Mouse (Mus musculus) left cerebral cortex, adult 18-20 months (tissue): ENCODE results near the gene Zfp503. TPM values are rescaled to one million over a fixed set of nuclear protein-coding genes. Genes with fewer than 3 reads are reported as not detected.

Experiments
- DNase-seq, 2 experiments: peaks; one replicate each; pipeline ENCODE4 v3.0.0; 2021 to 2022; ENCODE audit warnings: low spot score in 2 of 2, mixed read lengths in 1 of 2
- total RNA-seq, 2 experiments: library from RNA; stranded (reverse); gene quantifications; 2 replicates each; pipeline ENCODE4 v1.2.3; 2021

The Zfp503 gene
- total RNA-seq, 2 experiments from 2014 or later, result 3.9 to 4.5 TPM

DNA sequence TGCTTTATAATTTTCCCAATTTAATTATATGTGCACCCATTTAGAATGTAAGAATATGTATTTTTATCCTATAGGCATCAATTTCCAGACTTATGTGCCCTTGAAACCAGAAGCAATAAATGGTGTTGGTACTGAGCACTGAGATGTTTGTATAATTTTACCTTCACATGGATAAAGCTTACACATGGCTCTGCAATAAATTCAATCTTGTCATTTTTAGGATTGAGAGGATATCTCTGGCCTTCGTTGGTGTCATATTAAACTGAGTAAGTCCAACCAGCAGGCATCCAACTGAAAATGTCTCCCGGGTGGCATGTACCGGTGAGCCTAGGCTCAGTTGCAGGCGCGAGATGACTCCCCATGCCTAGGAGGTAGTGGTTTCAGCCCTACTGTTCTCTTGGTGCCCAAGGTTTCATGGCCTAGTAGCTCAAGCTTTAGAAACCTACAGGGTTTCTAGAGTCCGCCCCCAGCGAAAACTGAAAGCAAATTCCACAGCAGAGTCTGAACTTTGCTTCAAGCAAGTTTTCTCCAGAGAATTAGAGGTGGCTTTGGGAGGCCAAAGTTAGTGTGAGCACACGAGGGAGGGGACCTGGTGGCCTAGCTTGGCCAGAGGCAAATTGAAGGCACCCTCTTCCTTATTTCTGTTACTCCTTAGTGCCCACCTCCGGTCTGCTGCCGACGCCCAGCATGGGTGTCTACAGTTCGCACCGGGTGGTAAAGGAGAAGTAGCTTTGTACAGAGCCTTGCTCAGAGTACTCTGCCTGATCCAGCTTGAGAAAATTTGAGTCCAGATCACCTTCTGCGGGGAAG, 4.1 kb upstream of the Zfp503 start:
- DNase-seq, result no peak

DNA sequence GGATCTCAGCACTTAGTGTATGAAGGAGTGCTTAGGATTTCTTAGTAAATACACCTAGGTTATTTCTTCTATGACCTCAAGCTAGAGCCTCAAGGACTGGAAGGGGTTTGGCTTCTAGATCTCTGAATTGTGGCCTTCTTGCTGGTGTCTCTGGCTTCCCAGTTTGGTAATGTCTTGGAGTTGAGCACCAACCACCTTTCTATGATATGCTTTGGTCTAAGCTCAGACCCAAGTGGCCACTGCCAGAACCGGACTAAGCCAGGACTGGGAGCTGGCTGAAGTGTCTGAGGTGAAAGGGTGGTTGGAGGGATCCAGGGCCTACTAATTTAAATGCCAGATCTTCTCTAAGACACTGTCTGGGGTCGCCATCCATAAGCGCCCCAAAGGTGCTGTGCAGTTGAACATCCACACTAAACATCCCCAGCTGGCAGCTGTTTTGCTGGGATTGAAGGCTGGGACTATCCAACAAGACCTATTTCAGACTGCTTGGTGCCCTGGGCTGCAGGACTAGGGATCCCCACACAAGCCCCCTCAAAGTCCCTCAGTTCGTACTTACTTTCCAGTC, 3.0 kb upstream of the Zfp503 start:
- DNase-seq, result no peak

DNA sequence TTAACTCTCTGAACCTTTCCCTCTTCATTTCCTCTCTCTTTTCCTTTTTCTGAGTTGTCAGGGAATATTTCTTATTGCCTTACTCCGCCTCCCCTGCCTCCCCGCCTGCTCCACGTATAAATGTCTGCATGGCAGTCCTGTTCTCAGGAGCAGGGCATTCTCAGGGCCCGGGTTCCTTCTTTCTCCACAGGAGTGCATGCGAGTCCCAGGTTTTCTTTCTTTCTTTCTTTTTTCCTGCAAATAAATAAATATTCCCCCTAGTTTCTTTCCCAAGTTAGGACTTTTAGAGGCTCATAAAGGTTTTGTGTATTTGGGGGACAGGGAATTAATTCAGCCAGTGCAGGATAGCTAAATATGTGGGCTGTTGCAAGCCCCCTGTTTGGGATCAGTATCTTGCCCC, 2.5 kb upstream of the Zfp503 start:
- no peak for DNase-seq

DNA sequence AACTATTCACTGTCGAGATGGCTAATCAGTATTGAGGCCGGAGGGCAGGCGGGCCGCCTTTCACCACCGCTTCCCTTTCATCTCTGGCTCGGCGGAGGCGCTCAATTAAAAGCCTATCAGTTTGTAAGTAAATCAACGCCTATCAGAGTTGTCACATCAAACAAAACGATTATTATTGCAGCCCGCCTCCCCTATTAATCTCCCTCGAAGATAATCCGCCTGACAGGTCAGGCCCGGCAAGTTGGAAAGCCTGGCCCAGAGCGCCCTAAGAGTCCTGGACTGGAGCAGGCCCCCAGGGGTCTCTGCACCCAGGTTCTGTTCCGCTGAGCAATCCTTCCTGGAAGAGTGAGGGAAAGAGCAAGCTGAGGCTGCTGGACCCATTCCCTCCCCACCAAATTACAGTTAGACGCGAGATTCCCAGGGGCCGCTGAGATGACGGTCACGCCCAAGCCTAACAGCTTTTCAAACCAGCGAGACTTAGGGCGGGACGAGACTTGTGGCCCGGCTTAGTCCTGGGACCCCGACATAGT, 1.9 kb upstream of the Zfp503 start:
- DNase-seq, result no peak

DNA sequence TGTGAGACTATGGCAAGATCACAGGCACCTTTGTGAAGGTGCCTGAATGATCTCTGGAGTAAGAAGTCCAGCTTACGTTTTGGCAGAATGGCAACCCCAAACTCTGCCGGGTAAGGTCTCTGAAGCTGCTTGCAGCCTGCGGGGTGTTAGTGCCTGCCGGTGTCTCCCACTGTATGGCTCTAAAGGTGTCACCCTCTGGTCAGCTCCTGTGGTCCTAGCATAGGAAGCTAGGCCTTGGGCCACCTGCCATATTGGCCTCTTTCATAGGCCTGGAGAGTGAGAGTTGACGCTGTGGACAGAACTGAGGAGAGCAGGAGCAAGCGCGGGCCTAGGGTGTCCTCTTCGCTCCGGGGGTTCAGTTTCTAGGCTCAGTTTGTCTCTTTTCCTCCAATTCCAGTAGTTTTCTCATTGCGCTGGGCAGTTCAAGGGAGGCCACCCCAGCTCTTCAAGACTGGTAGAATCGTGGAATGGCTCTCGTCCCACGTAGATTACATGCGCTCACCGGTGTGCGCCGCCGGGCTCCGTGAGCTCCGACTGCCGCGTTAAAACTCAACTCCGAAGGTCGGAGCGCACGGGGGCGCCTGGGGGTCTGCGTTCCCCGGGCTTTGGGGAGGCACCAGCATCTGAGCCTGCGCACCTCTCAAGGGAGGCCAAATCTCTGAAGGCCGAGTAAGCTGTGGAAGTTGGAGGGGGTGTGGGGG, 1.1 kb upstream of the Zfp503 start:
- DNase-seq, result no peak

DNA sequence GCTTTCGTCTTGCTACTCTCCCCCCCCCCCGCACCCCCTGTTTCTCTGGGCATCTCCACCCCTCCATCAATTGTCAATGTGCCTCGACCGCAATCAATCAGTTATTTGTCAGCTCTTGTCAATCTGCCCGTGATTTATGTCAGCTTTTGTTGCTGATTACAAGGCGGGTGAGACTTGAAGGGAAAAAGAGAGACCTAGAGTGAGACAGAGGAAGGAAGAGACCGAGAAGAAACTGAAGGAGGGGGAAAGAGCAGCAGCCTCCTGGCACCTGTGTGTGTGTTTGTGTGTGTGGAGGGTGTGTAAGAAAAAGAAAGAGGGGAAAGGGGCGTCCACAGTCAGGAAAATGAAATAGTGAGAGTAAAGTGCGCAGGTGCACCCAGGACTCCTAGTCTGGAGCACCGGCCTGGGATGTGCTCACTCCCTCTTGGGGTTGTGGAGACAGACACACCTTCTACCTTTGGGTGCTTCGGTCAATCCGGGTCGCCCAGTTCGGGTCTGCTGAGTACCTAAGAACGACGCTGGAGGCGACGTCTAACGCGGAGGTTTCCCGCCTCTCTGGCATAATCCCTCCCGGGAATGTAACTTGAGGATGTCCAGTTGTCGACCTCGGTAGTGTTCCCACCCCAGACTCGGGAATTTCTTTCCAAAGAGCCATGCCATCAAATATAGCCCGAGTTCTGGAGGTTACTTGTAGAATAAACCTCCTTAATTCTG, 667 bp downstream of the Zfp503 start:
- DNase-seq, result peak in 1 of 2 experiments; percentile 8

DNA sequence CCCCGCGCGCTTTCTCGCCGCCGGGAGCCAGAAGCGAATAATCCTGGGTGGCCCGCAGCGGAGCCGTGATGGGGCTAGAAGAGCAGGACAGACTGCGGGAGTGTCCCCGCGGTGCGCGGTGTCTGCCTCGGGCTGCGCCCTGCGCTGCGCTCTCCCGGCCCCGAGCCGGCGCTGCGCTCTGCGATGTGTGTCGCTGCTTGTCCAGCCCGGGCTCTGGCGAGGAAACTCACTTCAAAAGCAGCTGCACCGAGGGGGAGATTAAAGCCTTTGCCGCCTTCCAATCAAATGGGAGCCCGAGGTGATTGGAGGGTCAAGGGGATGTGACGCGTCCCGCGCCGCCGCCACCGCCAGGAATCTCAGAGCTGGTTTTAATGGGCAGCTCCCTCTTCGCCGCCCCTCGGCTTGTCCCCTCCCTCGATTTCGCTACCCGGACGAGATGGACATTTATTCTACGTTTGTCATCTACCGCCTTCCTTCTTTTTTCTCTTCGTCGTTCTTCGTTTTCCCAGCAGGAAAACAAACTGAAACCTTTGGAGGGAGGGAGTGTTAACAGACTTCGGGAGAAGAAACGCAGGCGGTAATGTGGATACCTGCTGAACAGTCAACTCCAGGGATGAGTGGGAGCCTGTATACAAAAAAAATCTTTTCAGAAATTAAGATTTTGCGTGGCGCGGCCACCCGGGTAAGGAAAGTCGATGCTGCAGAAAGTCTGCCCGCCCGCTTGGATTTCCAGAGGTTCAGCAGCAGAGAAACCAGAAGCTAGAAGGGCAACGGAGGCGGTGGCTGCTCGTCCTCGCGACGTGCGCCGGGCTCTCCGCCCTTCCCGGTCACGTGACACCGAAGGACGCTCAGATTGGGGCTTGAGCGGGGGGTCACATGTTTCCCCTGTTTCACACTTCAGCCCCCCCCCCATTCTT, 1.5 kb downstream of the Zfp503 start:
- DNase-seq, result peak; percentile 87

DNA sequence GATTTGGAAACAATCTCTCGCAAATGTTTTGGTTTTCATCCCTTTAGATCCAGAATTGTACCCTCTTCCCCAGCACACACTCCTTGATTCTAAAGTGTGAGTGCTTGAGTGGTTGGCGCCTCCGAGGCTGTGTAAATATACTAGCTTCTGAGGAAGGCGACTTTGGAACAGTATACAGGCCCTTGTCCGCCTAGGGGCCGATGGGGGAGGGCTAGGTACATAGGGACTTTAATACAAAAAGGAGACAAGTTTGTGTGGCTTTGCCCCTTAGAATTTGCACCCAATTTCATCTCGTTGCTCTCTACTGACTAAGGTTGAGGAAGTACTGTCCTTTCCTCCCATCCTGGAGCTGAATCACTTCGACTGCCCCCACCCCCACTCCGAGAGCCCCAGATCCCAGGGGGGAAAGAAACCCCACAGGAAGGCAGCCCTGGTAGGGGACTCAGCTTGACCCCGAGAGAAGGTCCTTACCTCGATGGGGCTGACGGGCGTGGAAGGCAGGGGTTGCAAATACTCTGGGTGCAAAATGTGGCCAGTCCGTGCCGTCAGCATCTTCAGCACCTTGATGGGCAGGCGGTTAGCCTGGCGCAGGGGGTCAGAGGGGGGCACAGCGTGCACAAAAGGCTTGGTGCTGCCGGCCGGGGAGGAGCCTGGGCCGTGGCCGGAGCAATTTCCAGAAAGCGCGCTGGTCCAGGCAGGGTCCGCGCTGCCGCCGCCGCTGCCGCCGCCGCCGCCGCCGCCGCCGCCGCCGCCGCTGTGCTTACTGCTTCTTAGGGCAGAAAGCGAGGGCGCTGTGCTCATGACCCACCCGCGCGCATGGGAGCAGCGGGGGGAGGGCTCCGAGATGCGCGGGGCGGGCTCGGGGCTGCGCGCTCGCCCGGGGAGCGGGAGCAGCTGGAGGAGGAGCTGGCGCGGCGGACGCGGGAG, 2.4 kb downstream of the Zfp503 start:
- peak in 1 of 2 experiments; percentile 8 for DNase-seq

DNA sequence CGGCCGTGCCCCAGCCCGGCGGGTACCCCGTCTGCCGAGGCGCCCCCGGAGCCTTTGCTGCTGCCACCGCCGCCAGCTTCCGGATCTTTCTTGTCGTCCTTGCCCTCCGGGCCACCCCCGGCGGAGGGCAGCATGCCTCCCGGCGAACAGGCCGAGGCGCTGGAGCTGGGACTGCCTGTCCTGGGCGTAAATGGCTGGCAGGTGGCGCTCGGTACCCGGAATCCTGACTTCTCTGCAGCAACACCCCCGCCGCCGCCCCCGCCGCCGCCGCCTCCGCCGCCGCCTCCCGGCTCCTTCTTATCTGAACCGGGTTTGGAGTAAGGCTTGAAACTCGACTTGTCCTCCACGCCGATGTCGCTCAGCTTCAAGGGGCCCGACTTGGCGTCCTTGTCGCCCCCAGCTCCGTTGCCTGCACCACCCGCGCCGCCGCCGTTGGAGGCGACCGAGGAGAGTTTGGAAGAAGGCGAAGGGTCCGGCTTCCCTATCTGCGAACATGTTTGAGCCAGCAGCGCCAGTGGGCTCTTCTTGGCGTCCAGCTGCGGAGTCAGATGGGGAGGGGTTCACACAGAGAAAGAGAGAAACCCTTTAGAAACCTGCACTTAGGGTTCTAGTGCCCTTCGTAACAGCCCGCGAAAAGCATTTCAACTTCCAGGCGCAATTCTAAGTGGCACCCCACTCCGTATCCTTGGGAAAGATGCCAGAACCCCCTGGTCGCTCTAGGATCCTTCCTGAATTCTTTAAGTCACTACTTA, 3.2 kb downstream of the Zfp503 start:
- peak; percentile 73 to 76 for DNase-seq

DNA sequence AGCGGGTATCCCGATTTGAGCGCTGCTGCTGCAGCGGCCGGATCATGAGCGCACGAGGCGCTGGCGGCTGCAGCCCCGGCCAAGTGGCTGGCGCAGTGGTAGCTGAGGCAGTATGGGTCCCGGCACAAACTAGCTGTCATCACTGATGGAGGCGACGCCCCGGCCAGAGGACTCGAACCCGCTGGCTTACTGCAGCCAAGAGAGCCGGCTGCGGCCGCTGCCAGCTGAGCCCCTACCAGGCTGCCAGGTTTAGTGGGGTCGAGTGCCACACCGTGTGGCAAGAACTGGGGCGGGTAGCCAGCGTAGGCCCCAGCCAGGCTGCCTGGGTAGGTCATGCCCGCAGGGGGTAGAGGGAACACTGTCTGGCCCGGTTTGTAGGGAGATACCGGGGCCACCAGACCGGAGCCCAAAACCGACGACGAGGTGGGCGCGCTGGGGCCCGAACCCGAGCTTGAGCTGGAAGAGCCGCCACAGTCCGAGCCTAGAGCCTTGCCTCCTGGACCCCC, 3.9 kb downstream of the Zfp503 start:
- no peak for DNase-seq

DNA sequence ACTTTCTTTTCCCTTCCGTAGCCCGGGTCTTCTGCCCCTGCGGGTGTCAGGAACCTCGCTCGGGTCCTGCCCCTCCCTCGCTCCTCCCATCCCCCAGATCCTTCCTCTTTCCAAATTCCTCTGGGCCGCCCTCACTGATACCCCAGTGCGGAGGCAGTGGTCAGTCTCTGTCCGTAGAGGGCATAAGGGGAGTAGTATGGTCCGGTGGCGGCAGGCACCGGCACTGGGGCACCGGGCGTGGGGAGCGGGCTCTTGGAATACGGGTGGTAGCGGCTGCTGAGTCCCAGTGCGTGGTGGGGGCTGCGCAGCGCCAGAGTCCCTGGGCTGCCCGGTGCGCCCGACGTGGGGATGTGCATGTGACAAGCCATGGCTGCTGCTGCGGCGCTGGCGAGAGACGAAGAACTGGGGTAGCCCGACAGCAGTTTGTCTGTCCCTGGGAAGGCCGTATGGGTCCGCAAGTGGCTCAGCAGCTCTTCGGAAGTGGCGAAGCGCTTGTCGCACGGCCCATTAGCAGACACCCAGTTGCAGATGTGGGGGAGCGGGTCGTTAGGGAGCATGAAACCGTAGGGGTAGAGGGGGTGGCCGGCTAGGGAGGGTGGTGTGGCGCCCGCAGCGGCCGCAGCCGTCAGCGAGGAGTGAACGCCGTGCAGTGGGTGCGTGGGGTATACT, 4.5 kb downstream of the Zfp503 start:
- DNase-seq, result peak in 1 of 2 experiments; percentile 6

DNA sequence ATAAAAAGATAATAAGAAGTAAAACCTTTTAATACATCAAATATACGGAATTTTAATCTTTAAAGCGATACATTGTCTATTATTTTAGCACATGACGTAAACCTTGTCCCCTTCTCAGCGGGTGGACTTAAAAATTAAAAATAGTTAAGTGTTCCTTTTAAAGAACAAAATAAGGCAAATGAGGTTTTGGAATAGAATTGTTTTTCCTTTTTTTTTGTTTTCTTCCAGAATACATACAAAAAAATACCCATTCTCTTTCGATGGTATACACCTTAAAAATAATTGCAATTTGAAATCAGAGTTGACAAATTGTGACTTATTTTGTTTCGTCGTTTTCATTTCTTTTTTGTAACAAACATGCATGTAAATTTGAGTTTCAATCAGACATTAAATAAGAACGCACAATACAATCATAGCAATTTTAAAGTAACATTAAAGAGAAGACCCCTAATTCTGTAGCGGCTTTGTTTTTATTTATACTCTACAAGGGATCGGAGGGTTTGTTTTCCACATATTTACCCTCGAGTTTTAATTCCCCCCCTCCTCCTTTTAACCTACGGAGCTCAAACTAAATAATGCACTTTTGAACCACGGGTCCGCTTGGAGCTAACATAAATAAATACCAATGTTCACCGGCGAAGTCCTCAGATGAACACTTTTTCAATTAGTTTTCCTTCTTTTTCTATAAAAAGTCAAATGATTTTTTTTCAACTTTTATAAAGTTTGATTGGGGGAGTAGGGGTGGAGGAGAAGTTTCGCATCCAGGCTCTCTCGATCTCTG, 5.3 kb downstream of the Zfp503 start:
- DNase-seq, result no peak

DNA sequence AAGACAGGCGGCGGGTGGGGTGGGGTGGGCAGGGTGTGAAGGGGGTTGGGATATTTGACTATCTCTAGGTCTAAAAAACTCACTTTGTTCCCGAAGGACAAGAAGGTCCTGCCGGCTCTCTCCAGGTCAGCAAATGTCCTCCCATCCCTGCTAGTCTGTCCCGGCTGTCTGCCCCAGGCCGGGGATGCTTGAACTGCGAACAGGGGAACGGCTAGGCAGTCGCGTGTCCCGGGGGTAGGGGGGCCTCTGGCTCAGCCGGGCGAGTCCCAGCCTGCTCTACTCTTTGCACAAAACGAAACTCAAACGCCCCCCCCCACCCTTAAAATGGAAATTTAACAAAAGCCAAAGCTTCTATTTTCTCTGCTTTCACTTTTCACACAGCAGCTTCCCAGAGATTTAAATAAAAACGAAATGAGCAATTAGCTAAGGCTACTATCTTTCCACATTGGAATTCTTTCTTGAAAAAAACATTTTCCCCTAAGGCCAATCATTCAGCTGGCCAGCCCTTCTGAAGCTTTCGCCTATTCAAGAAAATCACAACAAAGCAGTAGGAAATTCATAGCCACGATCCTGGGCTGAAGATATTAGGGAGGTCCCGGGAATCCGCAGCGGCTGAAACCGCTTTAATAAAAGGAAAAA, 6.0 kb downstream of the Zfp503 start:
- DNase-seq, result no peak

DNA sequence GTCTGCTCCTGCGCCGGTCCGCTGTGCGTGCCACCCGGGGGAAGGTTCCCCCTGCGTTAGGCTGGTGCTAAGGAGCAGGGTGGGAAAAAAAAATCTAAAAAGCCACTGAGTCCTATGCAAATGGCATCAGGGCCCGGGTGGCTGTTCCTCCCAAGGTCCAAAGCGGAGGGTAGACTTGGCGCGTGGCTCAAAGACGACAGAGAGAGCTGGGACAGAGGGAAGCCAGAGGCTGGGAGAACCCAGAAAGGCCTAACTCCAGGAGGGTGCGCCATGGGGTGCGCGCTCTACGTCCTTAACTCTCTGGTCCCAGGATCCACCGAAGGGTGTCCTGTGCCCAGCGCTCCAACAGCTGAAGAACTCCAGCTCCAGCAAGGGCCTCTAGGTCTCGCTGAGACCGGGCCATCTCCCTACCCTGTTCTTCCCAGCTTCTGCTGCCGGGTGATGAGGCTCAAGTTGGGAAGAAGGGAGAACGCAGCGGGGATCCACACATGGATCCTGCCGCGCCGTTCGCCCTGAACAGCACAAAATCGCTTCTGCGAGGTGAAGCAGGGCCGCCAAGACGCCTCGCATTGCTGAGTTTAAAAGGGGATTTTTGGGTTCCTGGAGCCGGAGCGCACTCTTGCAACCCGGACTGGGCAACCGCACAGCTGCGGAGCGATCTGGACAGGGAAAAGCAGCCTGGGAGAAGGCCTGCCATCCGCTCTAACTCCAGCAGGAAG, 6.7 kb downstream of the Zfp503 start:
- DNase-seq, result peak in 1 of 2 experiments; percentile 5

DNA sequence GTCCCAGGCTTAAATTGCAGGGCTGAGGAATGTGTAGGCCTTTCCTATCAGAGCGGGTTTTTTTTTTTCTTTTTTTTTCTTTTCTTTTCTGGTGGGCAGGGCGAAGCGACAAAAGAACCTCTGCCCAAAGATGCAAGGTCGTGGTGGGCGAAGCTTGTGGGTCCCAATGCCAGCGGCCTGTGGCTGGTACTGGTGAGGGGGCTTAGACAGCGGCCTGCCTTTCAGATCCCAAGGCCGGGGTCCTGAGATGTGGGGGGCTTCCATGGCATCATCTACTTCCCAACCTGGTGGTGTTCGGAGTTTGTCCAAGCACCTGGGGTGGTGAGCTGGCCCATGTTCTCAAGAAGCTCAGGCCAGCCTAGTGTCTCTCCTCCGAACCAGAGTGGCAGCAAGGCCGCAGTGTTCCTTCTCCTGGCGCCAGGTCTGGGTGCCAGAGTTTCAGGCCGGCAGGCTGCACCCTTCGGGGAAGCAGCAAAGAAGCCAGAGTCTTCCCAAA, 7.3 kb downstream of the Zfp503 start:
- no peak for DNase-seq

DNA sequence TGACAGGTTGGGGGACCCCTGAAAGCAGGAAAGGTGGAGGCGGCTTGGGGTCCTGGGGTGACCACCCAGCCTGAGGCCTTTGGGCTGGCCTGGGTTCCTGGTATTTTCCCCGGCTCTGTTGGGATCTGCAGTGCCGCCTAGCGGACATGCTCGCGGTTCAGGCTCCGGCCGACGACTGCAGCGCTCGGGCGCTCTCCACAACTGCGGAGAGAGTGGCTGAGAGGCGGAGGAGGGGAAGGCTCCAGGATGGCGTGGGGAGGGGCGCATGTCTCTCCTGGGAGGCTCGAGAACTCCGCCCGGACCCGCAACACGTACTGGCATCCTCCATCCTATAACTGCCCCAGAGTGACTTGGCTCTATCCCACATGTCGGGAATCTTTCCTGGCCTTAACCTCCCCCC, 7.9 kb downstream of the Zfp503 start:
- DNase-seq, result peak; percentile 62 to 77
